Mouse (Mus musculus) thymus, postnatal 0 days (tissue): ENCODE measurements around the gene Vmn2r101. TPM values are rescaled to one million over a fixed set of nuclear protein-coding genes. Genes with fewer than 3 reads are reported as not detected.

Experiments
- DNase-seq: peaks from one replicate; pipeline ENCODE4 v3.0.0-alpha.2; 2015; ENCODE audit warnings: low spot score
- polyA plus RNA-seq: library from polyadenylated mRNA; unstranded; fragments of >200 nt; fragmentation: Nextera tagmentation; extraction: Ambion mirVana; gene quantifications from 2 replicates; pipeline ENCODE4 v1.2.1, GENCODE M21; 2015

Vmn2r101 gene
- polyA plus RNA-seq, result not detected in 2 replicates

GRCm38 (mm10) chr17:19576927-19577326 is at the start of gene Vmn2r101:
Vmn2r101 (plus strand) TSS chr17:19577227.
- no peak for DNase-seq

- no peak for DNase-seq
These were observed 52.3 kb downstream of the Vmn2r101 start for GRCm38 (mm10) chr17:19629328-19629727.

- no peak for DNase-seq
These were observed 81.4 kb downstream of the Vmn2r101 start for GRCm38 (mm10) chr17:19658447-19658846.

- DNase-seq, result no peak
These were observed 83.0 kb downstream of the Vmn2r101 start, which contains the start of gene Vmn2r102 for GRCm38 (mm10) chr17:19660028-19660427. Vmn2r102 (plus strand) TSS chr17:19660328.

Other genes starting within 250 kb of the Vmn2r101 start
- gene Vmn2r99, start 215.3 kb upstream of the Vmn2r101 start, polyA plus RNA-seq, result not detected in 2 replicates
- gene Vmn2r100, start 72.5 kb upstream of the Vmn2r101 start, polyA plus RNA-seq, result not detected in 2 replicates
- gene Vmn2r102, start 83.1 kb downstream of the Vmn2r101 start, polyA plus RNA-seq, result not detected in 2 replicates
- not detected in 2 replicates for gene Vmn2r103, start 196.1 kb downstream of the Vmn2r101 start, polyA plus RNA-seq